Mouse (Mus musculus): ENCODE results near the gene Mxra8.

DNA sequence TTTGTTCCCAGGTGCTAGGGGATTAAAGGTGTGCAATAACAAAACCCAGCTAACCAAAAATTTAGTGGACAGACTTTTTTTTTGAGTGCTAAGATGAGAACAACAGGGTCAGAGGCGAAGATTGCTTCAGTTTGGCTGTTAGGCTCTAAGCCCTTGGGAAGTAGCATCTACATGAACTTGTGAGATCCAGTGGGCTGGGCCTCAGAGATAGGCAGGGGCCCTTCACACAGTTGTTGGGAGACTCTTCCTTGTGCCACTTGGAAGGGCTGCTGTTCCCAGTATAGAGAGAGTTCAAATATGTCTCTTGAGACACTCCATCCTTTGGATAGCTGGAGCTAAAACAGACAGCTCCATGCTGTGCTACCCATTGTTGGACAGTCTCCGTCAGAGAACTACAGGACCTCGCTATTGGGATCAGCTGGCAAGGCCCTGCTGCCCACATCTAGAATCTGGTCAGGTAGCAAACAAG, 49.4 kb upstream of the Mxra8 start, which contains the start of gene Ankrd65:
- TF ChIP-seq CTCF (IDR thresholded peaks at IDR 0.05), result no peak
- TF ChIP-seq POLR2A (IDR thresholded peaks at IDR 0.05; ENCODE audit: insufficient read depth, low read depth, low read length), result no peak
